Mouse (Mus musculus) naive thymus-derived CD4-positive, alpha-beta T cell, adult 5 months (primary cell): ENCODE results near the gene Pcid2. TPM values are rescaled to one million over a fixed set of nuclear protein-coding genes. Genes with fewer than 3 reads are reported as not detected.

Experiments
- polyA plus RNA-seq: library from polyadenylated mRNA; unstranded; fragments of 100-300 nt; shearing (Covaris generic); gene quantifications from one replicate; pipeline ENCODE4 v1.2.1, GENCODE M21; 2017

Gene Pcid2
- 47.7 TPM for polyA plus RNA-seq

GRCm38 (mm10) chr8:13105087-13105881 is at the start of gene Pcid2, which contains the start of gene Cul4a:
TSS of gene Pcid2 (minus strand) at chr8:13105459.
TSS of gene Cul4a (plus strand) at chr8:13105621.

DNA sequence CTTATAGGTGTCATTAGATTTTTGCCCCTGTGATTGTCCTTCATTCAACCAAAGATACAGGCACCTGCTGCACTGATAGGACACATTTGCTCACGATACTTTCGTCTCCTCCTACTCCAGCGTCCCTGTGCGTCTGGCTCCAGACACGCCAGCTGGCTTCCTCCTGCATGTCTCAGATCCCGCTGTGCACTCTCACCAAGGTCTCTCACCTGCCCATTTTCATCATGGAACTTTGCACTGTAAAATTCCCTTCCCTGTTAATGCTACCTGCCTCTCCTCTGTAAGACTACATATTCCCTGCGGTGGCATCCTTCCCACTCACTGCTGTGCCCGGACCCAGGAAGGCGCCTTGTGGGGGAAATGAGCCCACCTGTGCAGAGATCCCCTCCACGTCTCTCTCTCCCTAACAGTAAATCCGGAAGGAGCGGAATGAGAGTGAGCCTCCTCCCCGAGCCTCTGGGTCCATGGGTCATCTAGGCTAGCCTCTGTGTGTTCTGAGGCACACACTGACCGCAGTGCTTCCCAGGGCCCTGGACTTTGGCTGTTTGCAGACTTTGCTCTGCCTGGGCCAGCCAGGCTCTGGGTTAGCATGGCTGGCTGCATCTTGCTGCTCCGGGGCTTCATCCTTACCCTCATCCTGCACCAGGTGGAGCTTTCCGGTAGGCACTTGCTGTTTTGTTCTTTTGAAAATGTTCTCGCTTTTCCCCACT is 44.7 kb downstream of the Pcid2 start, which contains the start of gene Proz:
Gene Proz (plus strand): TSS at position 474 of the 710 bp plus-strand sequence.

GRCm38 (mm10) chr8:13037015-13037414 is 68.2 kb downstream of the Pcid2 start, which contains the start of gene F10:
TSS of gene F10 (plus strand) at chr8:13037308.

Other genes starting within 250 kb of the Pcid2 start
- gene Mcf2l, start 231.7 kb downstream of the Pcid2 start, polyA plus RNA-seq, result 0.16 TPM
- gene F7, start 79.4 kb downstream of the Pcid2 start, polyA plus RNA-seq, result not detected
- not detected for gene F10, start 68.2 kb downstream of the Pcid2 start, polyA plus RNA-seq
- 1.5 TPM for gene Proz, start 44.5 kb downstream of the Pcid2 start, polyA plus RNA-seq
- 26.8 TPM for gene Cul4a, start 162 bp upstream of the Pcid2 start, polyA plus RNA-seq
- gene Lamp1, start 53.7 kb upstream of the Pcid2 start, polyA plus RNA-seq, result 178 TPM
- gene Grtp1, start 95.2 kb upstream of the Pcid2 start, polyA plus RNA-seq, result 0.56 TPM
- not detected for gene Adprhl1, start 148.7 kb upstream of the Pcid2 start, polyA plus RNA-seq
- 17.3 TPM for gene Dcun1d2, start 182.7 kb upstream of the Pcid2 start, polyA plus RNA-seq
- 25.1 TPM for gene Tmco3, start 182.7 kb upstream of the Pcid2 start, polyA plus RNA-seq
- 40.7 TPM for gene Tfdp1, start 233.3 kb upstream of the Pcid2 start, polyA plus RNA-seq